Mouse (Mus musculus): Measurements from ENCODE around the gene Rplp0. TPM values are rescaled to one million over a fixed set of nuclear protein-coding genes. Genes with fewer than 3 reads are reported as not detected.
A peak's percentile ranks its signal among the peaks of the same experiment; 100 is the strongest.
"Not testable (repeated sequence)": the region's sequence is repeated elsewhere in the genome, so short reads cannot be mapped to it uniquely, and the experiment has no call there.

The Rplp0 gene
- polyA plus RNA-seq, 1 experiment from 2014 or later, result 1,725 TPM

- Histone ChIP-seq H3K4me2 (no peak overlapping the region), H3K36me3 (peaks cover 89% of the 10 kb centered on the region), H3K27me3 (replicated peaks) (no peaks in the 10 kb centered on the region), H3K9ac (no peak overlapping the region), H3K27ac (peak overlapping the region; percentile 59), H3K4me1 (peaks cover 40% of the 10 kb centered on the region), H3K9me3 (replicated peaks) (no peaks in the 10 kb centered on the region), H3K4me3 (no peak overlapping the region)
- ATAC-seq, result peak; percentile 14; the same call in 1 of the 2 replicates
- WGBS (ENCODE audit: insufficient replicate concordance), result 59% methylated on average over 17 of the region's 17 CpGs
Measured at GRCm38 (mm10) chr5:115572679-115573535, 13.6 kb downstream of the Rplp0 start.

- WGBS (ENCODE audit: insufficient replicate concordance), result 86% methylated on average over 8 of the region's 8 CpGs
- no peaks in the 10 kb centered on the region for H3K9me3 ChIP-seq (replicated peaks)
- peaks cover 99% of the 10 kb centered on the region for H3K36me3 ChIP-seq
- peaks cover 20% of the 10 kb centered on the region for H3K4me1 ChIP-seq
- no peak overlapping the region for H3K27ac ChIP-seq
- no peaks in the 10 kb centered on the region for H3K27me3 ChIP-seq (replicated peaks)
- no peak for ATAC-seq
- H3K9ac ChIP-seq, result no peak overlapping the region
- H3K4me3 ChIP-seq, result no peak overlapping the region
- H3K4me2 ChIP-seq, result no peak overlapping the region
Measured at GRCm38 (mm10) chr5:115574992-115575391, 15.7 kb downstream of the Rplp0 start.

GRCm38 (mm10) chr5:115577686-115578085 is 18.4 kb downstream of the Rplp0 start:
- ATAC-seq; H3K9ac ChIP-seq; H3K27ac ChIP-seq; H3K4me1 ChIP-seq; H3K4me2 ChIP-seq; H3K27me3 ChIP-seq (replicated peaks); H3K4me3 ChIP-seq: not testable (repeated sequence)
- peaks cover 13% of the 10 kb centered on the region for H3K9me3 ChIP-seq (replicated peaks)
- WGBS (ENCODE audit: insufficient replicate concordance), result 91% methylated on average over 4 of the region's 4 CpGs
- peaks cover 99% of the 10 kb centered on the region for H3K36me3 ChIP-seq

GRCm38 (mm10) chr5:115578922-115579321 is 19.7 kb downstream of the Rplp0 start:
- Histone ChIP-seq H3K36me3 (peaks cover 100% of the 10 kb centered on the region), H3K9ac (no peak overlapping the region), H3K27ac (no peak overlapping the region), H3K27me3 (replicated peaks) (no peaks in the 10 kb centered on the region), H3K4me2 (no peak overlapping the region), H3K9me3 (replicated peaks) (peaks cover 16% of the 10 kb centered on the region), H3K4me3 (no peak overlapping the region), H3K4me1 (no peaks in the 10 kb centered on the region)
- 86% methylated on average over 14 of the region's 14 CpGs for WGBS (ENCODE audit: insufficient replicate concordance)
- ATAC-seq, result no peak

- no peak for ATAC-seq
- no peaks in the 10 kb centered on the region for H3K4me1 ChIP-seq
- H3K9me3 ChIP-seq (replicated peaks), result peaks cover 16% of the 10 kb centered on the region
- no peak overlapping the region for H3K27ac ChIP-seq
- H3K27me3 ChIP-seq (replicated peaks), result no peaks in the 10 kb centered on the region
- no peak overlapping the region for H3K9ac ChIP-seq
- 86% methylated on average over 5 of the region's 5 CpGs for WGBS (ENCODE audit: insufficient replicate concordance)
- no peak overlapping the region for H3K4me3 ChIP-seq
- no peak overlapping the region for H3K4me2 ChIP-seq
- H3K36me3 ChIP-seq, result peaks cover 100% of the 10 kb centered on the region
Measured at GRCm38 (mm10) chr5:115579363-115579762, 20.1 kb downstream of the Rplp0 start.

GRCm38 (mm10) chr5:115580229-115581001 is 21.1 kb downstream of the Rplp0 start:
- Histone ChIP-seq H3K9me3 (replicated peaks) (peaks cover 16% of the 10 kb centered on the region), H3K27ac (no peak overlapping the region), H3K4me2 (no peak overlapping the region), H3K9ac (no peak overlapping the region), H3K36me3 (peaks cover 100% of the 10 kb centered on the region), H3K27me3 (replicated peaks) (no peaks in the 10 kb centered on the region), H3K4me1 (no peaks in the 10 kb centered on the region), H3K4me3 (no peak overlapping the region)
- 85% methylated on average over 14 of the region's 14 CpGs for WGBS (ENCODE audit: insufficient replicate concordance)
- ATAC-seq, result no peak

GRCm38 (mm10) chr5:115581662-115582061 is 22.4 kb downstream of the Rplp0 start:
- Histone ChIP-seq H3K36me3 (peaks cover 100% of the 10 kb centered on the region), H3K27ac (no peak overlapping the region), H3K4me2 (no peak overlapping the region), H3K4me1 (no peaks in the 10 kb centered on the region), H3K27me3 (replicated peaks) (no peaks in the 10 kb centered on the region), H3K9ac (no peak overlapping the region), H3K4me3 (no peak overlapping the region), H3K9me3 (replicated peaks) (peaks cover 16% of the 10 kb centered on the region)
- WGBS (ENCODE audit: insufficient replicate concordance), result 90% methylated on average over 9 of the region's 9 CpGs
- ATAC-seq, result no peak

GRCm38 (mm10) chr5:115585616-115586015 is 26.3 kb downstream of the Rplp0 start:
- ATAC-seq, result no peak
- Histone ChIP-seq H3K36me3 (peaks cover 98% of the 10 kb centered on the region), H3K27me3 (replicated peaks) (no peaks in the 10 kb centered on the region), H3K4me3 (no peak overlapping the region), H3K9ac (no peak overlapping the region), H3K27ac (no peak overlapping the region), H3K9me3 (replicated peaks) (peaks cover 16% of the 10 kb centered on the region), H3K4me2 (no peak overlapping the region), H3K4me1 (no peaks in the 10 kb centered on the region)
- 86% methylated on average over 12 of the region's 12 CpGs for WGBS (ENCODE audit: insufficient replicate concordance)

- Histone ChIP-seq H3K36me3 (peaks cover 98% of the 10 kb centered on the region), H3K27me3 (replicated peaks) (no peaks in the 10 kb centered on the region), H3K9me3 (replicated peaks) (peaks cover 16% of the 10 kb centered on the region), H3K4me1 (no peaks in the 10 kb centered on the region), H3K4me3 (no peak overlapping the region), H3K4me2 (no peak overlapping the region), H3K9ac (no peak overlapping the region), H3K27ac (no peak overlapping the region)
- 90% methylated on average over 15 of the region's 15 CpGs for WGBS (ENCODE audit: insufficient replicate concordance)
- ATAC-seq, result no peak
Measured at GRCm38 (mm10) chr5:115586166-115586565, 26.9 kb downstream of the Rplp0 start.

GRCm38 (mm10) chr5:115586780-115587179 is 27.5 kb downstream of the Rplp0 start:
- no peaks in the 10 kb centered on the region for H3K4me1 ChIP-seq
- H3K27ac ChIP-seq, result no peak overlapping the region
- H3K9ac ChIP-seq, result no peak overlapping the region
- 91% methylated on average over 2 of the region's 2 CpGs for WGBS (ENCODE audit: insufficient replicate concordance)
- no peaks in the 10 kb centered on the region for H3K27me3 ChIP-seq (replicated peaks)
- peaks cover 98% of the 10 kb centered on the region for H3K36me3 ChIP-seq
- no peak overlapping the region for H3K4me2 ChIP-seq
- no peak for ATAC-seq
- H3K4me3 ChIP-seq, result no peak overlapping the region
- peaks cover 12% of the 10 kb centered on the region for H3K9me3 ChIP-seq (replicated peaks)

GRCm38 (mm10) chr5:115591028-115591427 is 31.8 kb downstream of the Rplp0 start:
- H3K9ac ChIP-seq, result no peak overlapping the region
- H3K4me1 ChIP-seq, result no peaks in the 10 kb centered on the region
- H3K36me3 ChIP-seq, result peaks cover 98% of the 10 kb centered on the region
- no peaks in the 10 kb centered on the region for H3K9me3 ChIP-seq (replicated peaks)
- H3K4me3 ChIP-seq, result no peak overlapping the region
- no peaks in the 10 kb centered on the region for H3K27me3 ChIP-seq (replicated peaks)
- no peak for ATAC-seq
- H3K4me2 ChIP-seq, result no peak overlapping the region
- H3K27ac ChIP-seq, result no peak overlapping the region
- WGBS (ENCODE audit: insufficient replicate concordance), result 62% methylated on average over 11 of the region's 11 CpGs

GRCm38 (mm10) chr5:115591506-115591905 is 32.2 kb downstream of the Rplp0 start:
- no peak for ATAC-seq
- H3K9ac ChIP-seq, result no peak overlapping the region
- peaks cover 98% of the 10 kb centered on the region for H3K36me3 ChIP-seq
- H3K27ac ChIP-seq, result no peak overlapping the region
- H3K4me3 ChIP-seq, result no peak overlapping the region
- no peak overlapping the region for H3K4me2 ChIP-seq
- 84% methylated on average over 2 of the region's 2 CpGs for WGBS (ENCODE audit: insufficient replicate concordance)
- no peaks in the 10 kb centered on the region for H3K27me3 ChIP-seq (replicated peaks)
- no peaks in the 10 kb centered on the region for H3K9me3 ChIP-seq (replicated peaks)
- H3K4me1 ChIP-seq, result no peaks in the 10 kb centered on the region
